Mouse (Mus musculus): ENCODE measurements around the gene Nfasc.

The Nfasc gene

GRCm38 (mm10) chr1:132741175-132741997 lies at the start of gene Nfasc:
TSS of gene Nfasc (minus strand) at chr1:132741797.
- peak; percentile 51 for ATAC-seq (ENCODE audit: low TSS enrichment)

GRCm38 (mm10) chr1:132791049-132791448 lies 49.5 kb upstream of the Nfasc start:
- peak; percentile 93 for ATAC-seq (ENCODE audit: low TSS enrichment)

GRCm38 (mm10) chr1:132786866-132787265 lies 45.3 kb upstream of the Nfasc start:
- no peak for ATAC-seq (ENCODE audit: low TSS enrichment)

GRCm38 (mm10) chr1:132781607-132782445 lies 40.2 kb upstream of the Nfasc start:
- ATAC-seq (ENCODE audit: low TSS enrichment): no peak

GRCm38 (mm10) chr1:132780961-132781360 lies 39.4 kb upstream of the Nfasc start:
- no peak for ATAC-seq (ENCODE audit: low TSS enrichment)

- peak; percentile 73 for ATAC-seq (ENCODE audit: low TSS enrichment)
Measured at GRCm38 (mm10) chr1:132780254-132780653, 38.7 kb upstream of the Nfasc start.

- ATAC-seq (ENCODE audit: low TSS enrichment): no peak
Measured at GRCm38 (mm10) chr1:132774959-132775358, 33.4 kb upstream of the Nfasc start.

- ATAC-seq (ENCODE audit: low TSS enrichment): no peak
Measured at GRCm38 (mm10) chr1:132771377-132771776, 29.8 kb upstream of the Nfasc start.

- no peak for ATAC-seq (ENCODE audit: low TSS enrichment)
Measured at GRCm38 (mm10) chr1:132769559-132769958, 28.0 kb upstream of the Nfasc start.

- peak; percentile 62 for ATAC-seq (ENCODE audit: low TSS enrichment)
Measured at GRCm38 (mm10) chr1:132767422-132767821, 25.8 kb upstream of the Nfasc start.

- peak; percentile 46; the same call in 1 of the 2 replicates for ATAC-seq (ENCODE audit: low TSS enrichment)
Measured at GRCm38 (mm10) chr1:132765887-132766651, 24.5 kb upstream of the Nfasc start.

GRCm38 (mm10) chr1:132765222-132765621 lies 23.6 kb upstream of the Nfasc start:
- ATAC-seq (ENCODE audit: low TSS enrichment): no peak

- peak; percentile 64 for ATAC-seq (ENCODE audit: low TSS enrichment)
Measured at GRCm38 (mm10) chr1:132759390-132759789, 17.8 kb upstream of the Nfasc start.

GRCm38 (mm10) chr1:132758656-132759370 lies 17.2 kb upstream of the Nfasc start:
- ATAC-seq (ENCODE audit: low TSS enrichment): peak; percentile 94

GRCm38 (mm10) chr1:132755211-132755610 lies 13.6 kb upstream of the Nfasc start:
- no peak for ATAC-seq (ENCODE audit: low TSS enrichment)

GRCm38 (mm10) chr1:132749217-132749884 lies 7.8 kb upstream of the Nfasc start:
- ATAC-seq (ENCODE audit: low TSS enrichment): peak; percentile 65

- peak; percentile 39 for ATAC-seq (ENCODE audit: low TSS enrichment)
Measured at GRCm38 (mm10) chr1:132746302-132746701, 4.7 kb upstream of the Nfasc start.

- ATAC-seq (ENCODE audit: low TSS enrichment): peak; percentile 47; the same call in 1 of the 2 replicates
Measured at GRCm38 (mm10) chr1:132745636-132746035, 4.0 kb upstream of the Nfasc start.

GRCm38 (mm10) chr1:132739077-132739521 lies 2.5 kb downstream of the Nfasc start:
- ATAC-seq (ENCODE audit: low TSS enrichment): peak; percentile 58

GRCm38 (mm10) chr1:132736171-132736570 lies 5.4 kb downstream of the Nfasc start:
- no peak for ATAC-seq (ENCODE audit: low TSS enrichment)
